Mouse (Mus musculus): ENCODE measurements around the gene Lhx9.

Lhx9 gene

DNA sequence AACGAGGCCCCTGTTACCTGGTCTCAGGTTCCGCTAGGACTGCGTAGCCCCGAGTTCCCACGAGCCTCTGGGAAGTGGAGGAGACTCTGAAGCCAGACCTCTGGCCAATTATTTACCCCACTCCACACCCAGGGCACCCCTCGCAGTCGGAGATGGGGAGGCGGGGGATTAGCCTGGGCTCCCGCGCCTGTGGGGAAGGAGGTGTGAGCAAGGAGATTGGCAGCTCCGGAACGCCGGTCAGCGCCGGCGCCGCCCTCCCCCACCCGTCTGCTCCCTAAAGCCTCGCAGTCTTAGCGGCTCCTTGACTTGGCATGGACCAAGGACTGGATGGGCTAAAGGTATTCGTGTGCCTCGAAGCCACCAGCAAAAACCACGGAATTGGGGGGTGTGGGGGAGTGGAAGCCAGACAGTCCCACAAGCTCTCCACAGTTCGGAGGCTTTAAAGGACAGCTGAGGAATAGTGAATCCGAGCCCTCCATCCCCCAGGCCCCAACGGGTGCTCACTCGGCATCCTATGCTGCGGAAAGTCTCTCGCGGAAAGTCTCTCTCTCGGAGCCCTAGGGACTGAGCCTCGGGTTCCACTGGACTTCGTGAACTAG lies at the start of gene Lhx9:
Gene Lhx9 (minus strand): TSS at position 67 of the 599 bp plus-strand sequence.
- no peak for DNase-seq (ENCODE audit: low spot score)

DNA sequence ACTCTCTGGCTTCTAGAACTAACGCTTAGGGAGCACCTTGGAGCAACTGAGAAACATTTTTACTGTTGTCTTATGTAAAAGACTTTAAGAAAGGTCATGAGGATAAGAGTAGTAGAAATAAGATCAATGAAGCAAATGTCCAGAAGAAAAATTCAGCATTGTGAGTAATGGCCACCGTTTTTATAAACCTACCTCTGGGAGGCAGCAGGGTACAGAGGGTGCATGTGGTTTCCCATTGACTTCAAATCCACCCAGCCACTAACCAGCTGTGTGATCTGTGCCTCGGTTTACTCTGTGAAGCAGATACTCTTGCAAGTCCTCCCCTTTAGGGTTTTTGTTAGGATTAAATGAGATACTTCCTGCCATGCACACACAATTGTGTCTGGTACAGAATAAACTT lies 47.7 kb upstream of the Lhx9 start:
- no peak for DNase-seq (ENCODE audit: low spot score)

DNA sequence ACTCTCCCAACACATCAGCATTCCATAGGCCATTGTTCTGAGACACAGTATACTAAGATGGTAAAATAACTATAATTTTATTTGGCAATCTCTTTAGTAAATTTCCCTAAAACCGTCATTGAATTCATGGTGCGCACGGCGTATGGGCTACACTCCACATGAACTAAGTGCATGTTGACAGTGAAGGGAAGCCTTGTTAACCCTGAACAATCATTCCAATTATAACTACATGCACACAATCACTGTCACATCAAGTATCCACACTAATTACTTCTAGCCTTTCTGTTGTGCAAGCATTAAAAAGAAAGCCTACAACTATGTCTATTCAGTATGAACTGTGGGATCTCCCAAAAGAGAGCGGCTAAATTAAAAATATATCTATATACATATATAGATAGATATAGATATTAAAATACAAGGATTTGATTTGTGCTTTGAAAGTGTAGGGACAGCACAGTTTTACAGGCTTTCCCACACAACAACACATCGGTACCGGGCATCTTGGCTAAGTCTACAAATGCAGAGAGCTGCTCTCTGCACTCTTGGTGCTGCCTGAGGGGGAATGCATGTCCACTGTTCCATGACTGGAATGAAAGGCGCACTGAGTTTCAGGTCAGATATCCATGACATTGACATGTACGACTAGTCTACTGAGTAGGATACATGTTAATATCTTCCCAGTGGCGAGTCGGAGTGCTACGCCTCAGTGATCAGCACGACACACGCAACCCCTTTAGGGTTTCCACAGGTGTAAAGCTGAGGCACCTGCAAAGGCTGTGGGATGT lies 29.3 kb upstream of the Lhx9 start:
- no peak for DNase-seq (ENCODE audit: low spot score)

DNA sequence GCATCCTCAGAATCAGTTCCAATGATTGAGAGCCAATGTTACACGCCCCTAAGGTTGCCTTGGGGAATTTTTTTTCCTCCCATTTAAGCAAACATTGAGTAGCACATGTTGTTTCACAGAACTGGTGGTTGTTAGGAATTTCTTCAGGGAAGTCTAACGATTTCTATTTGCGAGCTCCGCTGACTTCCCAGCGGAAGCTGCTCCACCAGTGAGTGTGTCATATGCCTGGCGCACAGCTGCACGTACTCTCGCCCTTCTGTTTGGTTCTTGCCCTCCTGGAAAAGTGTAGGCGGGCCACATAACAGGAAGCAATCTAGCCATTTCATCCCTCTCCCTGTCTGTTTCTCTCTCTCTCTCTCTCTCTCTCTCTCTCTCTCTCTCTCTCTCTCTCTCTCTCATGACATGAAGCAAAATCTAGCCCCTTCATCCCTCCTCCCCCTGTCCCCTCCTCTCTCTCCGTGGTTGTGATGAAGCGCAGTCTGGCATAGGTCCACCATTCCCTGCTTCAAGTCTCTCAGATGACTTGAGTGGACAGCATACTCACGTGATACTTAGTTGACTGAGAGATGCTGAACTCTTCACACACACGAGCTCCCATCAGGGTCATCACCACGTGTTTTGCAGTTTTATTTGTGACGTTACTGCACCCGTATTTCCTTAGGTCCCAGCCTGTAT lies 28.1 kb upstream of the Lhx9 start:
- DNase-seq (ENCODE audit: low spot score), result no peak

DNA sequence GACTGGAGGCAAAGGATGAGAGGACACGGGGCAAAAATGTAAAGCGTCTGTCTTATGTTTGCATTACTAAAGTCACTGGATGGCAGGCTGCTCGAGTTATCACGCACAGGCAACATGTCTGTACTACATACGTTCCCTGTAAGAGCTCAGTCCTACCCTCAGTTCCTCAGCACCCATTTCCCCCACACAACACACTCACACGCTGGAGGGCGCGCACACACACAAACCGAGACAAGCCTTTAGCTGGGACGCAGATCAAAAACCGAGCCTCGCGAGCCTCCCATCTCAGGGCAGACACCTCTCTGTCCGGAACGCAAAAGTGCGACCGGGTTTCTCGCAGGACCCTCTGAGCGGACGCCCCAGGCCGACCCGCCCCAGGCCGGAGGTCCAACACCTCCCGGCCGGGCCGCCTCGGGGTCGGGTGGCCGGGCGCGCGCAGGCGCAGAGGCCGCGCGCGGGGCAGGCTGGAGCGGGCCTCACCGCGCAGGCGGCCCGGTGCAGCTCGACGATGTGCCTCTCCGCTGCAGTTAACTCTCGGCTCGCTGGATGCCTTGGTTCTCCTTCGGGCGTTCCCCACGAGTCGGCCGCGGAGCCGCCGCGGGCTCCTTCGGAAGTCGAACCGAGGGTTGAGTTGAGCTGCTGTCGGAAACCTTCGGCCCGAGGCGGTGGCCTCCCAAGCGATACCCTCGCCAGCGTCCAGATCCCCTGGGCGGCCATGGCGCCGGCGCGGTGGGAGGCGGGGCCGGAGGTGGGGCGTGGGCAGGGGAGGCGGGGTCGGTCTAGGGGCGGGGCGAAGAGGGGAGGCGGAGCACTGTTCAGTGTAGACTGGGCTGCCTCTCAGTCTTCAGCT lies 7.9 kb upstream of the Lhx9 start, which contains the start of gene 2310009B15Rik:
Gene 2310009B15Rik (minus strand): TSS at position 752 of the 850 bp plus-strand sequence.
- peak; percentile 73 for DNase-seq (ENCODE audit: low spot score)

DNA sequence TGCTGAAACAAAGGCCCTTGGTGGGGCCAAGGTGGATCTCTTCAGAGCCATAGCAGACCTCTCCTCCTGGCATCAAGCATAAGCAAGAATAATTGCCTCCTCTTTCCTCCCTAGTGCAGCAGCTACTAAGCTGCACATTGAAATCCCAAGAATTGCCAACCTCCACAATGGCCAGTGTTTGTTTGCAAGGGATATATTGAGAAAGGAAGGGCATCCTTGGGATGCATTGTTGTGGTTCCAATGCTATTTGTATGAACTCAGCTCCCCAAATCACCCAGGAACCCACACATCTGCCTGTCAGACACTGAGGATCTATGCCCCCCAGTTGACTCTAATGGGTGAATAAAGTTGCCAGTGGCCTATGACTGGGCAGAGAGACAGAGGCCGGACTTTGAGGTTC lies 2.4 kb upstream of the Lhx9 start:
- DNase-seq (ENCODE audit: low spot score), result no peak

DNA sequence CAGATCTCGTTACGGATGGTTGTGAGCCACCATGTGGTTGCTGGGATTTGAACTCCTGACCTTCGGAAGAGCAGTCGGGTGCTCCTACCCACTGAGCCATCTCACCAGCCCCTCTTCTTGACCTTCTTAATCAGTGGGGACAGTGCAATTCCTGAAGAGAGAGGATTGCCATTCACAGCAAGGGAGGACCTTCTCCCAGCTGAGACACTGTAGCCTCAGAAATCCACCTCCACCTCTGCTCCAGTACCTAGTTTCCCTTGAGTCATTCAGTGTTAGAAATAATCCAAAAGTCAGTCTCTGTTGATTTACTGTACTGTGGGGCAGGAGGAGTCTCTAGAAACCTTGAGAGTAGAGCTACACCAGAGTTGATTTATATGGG lies 1.8 kb upstream of the Lhx9 start:
- no peak for DNase-seq (ENCODE audit: low spot score)

DNA sequence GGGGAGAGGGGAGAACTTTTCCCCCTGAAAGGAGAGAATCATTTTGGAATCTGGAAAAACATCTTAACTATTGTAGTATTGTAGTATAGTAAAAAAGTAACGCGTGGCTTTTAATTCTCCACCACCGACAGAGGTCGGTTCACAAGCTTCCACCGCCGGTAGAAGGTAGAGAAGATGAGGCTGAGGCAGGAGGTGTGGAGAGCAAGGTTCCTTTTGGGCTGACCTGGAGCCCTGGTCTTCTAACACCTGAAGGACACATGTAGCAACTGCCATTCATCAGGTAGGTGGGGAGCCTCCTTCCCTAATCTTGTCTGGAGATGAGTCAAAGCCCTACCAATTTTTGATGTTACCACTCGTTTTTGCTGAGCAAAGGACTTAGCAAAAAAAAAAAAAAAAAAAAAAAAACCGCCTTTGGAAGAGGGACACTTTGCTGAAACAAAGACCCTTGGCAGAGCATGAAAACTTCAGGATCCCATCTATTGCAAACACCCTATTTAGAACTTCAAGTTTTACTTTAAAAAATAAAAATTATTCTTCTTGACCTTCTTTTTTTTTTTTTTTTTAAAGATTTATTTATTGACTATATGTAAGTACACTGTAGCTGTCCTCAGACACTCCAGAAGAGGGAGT lies 1.3 kb upstream of the Lhx9 start:
- DNase-seq (ENCODE audit: low spot score), result no peak

DNA sequence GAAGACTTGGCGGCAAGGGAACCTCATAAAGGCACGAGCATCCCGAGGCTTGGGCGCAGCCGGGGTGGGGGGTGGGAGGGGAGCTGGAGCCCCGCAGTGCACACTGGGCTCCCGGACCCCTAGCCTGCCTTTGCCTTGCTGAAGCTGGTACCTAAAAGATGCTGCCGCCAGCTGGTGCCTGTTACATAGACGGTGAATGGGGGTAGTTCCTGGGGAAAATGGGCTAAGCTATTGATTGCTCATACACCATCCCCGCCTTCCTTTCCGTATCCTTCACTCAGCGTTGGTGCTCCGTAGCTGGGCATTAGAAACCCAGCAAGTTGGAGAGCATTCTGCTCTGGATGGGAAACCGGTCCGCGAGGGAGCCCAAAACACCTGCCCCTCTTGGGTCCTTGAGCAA lies 351 bp downstream of the Lhx9 start:
- no peak for DNase-seq (ENCODE audit: low spot score)

DNA sequence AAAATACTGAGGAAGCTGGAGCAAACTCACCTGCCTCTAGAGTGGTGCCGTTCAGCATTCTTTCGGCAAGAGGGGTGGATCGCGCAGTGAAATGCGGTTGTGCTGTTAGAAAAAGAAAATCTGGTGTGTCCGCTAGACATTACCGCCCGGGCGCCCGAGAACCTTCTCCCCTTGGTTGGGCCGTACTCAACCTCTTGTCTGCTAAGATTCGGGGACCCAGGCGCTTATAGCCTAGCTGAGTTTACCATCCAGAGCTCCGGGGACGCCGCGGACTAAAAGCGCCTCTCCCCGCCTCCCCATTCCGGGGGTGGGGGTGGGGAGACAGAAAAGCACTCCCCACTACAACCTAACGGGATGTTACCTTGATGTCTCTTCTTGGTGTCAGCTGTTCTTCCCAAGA lies 1.2 kb downstream of the Lhx9 start:
- no peak for DNase-seq (ENCODE audit: low spot score)

DNA sequence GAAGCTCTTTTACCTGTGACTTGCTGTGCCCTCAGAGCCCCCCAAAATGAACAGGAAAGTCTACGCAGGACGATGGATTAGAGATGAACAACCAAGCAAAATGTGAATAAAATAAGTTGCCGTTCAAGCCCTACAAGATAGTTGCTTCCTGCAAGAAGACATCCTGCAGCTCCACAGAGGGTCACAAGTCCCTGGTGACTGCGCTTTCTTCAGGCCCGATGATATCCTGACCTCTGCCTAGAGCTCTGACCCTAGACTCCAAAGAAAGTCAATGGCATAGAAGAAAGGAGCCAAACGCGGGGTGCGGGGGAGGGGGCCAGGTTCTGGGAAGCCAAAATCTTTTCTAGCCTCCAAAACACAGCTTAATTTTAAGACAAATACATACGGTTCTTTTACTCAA lies 1.8 kb downstream of the Lhx9 start:
- DNase-seq (ENCODE audit: low spot score), result no peak

DNA sequence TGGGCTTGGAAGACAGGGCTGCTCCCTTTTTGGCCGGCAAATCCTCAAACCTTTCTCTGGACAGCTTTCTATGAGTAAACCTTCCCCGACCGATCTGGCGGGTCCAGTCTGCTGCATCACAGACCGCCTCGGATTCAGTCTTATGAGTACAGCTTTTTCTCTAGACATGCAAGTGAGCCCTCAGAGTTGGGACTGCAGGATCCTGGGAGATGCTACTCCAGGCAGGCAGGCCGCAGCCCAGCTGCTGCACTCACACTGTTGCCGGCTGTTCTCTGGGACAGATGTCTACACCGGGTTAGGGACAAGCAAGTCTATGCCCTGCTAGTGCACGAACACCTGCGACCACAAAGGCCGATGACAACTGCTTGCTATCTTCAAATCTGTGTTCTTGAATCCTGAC lies 2.2 kb downstream of the Lhx9 start:
- no peak for DNase-seq (ENCODE audit: low spot score)

DNA sequence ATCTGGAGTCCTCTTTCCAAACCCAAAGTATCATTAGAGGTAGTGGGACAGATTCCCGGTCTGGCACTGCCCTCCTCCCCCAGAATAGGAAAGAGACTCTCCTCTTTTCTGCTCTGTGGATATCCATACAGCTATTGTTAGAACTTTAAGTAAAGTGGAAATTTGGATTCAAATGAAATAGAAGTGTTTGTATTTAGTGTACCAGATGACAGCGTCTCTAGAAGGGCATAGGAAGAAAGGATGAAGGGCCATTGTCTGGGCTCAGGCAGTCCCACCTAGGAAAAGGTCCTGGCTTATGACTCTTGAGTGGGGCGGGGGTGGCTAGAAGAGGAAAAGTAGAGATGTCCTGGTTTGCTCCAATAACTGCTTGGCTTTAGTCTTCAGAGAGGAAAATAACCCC lies 2.9 kb downstream of the Lhx9 start:
- DNase-seq (ENCODE audit: low spot score), result no peak

DNA sequence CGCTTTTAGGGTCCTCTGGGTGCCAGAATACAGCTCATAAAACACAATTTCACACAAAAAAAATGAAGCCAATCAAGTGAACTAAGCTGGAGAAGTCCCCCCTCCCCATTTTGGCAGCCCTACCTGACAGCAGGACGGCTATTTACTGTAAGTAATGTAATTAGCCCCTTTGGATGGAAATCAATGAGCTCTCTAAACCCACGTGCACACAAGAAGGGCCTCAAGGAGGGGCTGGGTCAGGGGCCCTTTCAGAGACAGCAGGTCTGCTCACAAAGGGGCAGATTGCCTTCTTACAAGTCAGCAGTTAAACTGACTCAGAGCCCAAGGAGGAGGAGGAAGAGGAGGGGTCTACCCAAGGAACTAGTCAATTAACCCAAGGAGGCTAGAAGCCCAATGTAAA lies 4.2 kb downstream of the Lhx9 start:
- no peak for DNase-seq (ENCODE audit: low spot score)

DNA sequence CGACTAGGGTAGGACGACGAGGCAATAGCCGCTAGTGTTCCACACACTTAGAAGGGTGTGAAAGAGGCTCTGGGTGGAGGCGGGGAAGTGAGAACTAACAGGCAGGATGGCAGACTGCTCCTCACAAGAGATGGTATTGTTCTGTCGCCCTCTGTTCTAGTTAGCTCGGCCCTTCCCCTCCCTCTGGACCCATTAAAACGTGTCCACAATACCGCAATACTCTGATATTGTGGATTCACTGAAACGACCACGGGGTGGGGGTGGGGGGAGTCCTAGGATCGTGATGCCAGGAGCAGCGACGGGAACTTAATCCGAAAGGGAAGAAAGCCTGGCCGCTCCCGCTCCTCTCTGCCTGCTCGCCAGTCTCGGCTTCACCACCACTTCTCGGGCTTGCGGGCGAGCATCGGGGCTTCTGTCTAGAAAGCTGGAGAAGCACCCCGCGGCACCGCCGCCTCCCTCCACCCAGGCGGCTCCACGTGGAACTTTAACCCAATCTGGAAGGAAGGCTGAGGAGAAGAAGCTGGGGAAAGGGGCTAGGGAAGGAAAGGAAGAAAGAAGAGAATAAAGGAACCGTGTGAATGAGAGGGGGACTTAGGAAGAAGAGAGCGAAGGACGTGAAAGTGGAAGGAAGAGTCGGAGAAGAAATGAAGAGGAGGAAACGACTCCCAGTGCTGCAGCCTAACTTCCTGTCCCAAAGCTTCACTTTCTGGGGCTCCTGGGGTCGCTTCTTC lies 4.9 kb downstream of the Lhx9 start:
- no peak for DNase-seq (ENCODE audit: low spot score)

DNA sequence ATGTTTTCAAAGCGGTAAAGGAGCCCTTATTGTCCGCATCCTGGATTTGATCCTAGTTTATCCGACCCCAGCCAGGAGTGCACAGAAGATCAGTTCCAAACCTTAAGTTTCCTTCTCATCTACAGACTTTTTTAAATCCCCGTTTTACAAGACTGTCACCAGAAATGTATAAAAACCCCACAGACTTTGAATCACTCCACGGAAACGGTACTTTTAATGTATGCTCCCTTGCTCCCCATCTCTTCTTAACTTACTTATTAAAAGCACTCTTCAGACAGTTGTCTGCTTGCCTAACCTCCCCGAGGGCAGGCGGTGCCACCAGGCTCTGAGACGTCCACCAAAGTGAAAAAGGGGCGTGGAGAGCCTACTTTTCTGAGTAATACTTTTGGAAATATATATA lies 5.6 kb downstream of the Lhx9 start:
- DNase-seq (ENCODE audit: low spot score), result no peak

DNA sequence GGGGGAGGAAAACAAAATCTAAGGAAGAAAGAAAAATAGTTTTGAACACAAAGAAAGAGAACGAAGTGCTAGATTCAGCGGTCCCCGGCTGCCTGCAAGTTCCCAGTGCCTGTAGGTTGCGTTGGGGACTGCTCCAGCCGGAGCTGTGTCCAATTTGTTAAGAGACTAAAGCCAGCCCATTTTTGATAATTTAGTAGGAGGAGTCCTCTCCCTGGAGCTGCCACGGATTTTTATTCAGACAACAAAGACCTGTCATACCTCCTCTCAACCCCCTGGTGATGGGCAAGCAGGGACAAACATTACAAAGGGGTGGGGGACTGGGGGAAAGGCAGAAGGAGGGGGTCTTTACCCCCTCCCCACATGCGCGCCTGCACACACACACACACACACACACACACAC lies 6.1 kb downstream of the Lhx9 start:
- DNase-seq (ENCODE audit: low spot score), result no peak

DNA sequence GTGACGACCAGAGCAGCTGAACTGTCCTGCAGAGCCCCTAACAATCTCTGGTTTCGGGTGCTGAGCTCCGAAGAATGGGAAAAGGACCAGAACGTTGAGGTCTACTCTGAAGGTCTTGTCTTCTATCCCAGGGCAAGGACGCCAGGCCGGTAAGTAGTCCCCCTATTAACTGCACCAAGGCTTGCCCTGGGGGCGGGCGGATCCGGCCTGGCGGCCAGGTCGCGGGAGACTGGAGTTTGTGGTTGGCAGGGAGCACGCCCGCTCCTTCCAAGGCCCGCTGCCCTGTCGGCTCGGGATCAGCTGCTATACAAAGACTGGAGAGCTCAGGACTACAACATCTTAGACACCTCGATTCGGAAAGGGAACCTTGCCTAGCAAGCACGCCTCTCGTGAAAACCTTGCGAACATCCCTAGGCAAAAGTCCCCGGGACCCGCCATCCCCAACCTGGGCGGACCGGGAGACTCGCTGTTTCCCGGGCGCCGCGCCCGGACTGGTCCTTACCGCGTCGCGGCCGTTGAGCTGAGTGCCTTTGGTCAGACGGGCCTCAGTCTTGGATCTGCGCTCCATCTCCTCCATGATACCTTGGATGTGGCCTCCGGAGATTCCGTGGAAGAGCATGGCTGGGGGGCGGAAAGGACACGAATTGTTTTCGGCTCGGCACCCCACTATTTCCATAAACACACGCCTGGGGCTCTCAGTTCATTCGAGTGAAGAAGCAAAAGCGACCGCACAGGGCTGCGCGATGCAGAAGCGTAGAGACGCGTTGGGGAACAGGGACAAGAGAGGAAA lies 6.9 kb downstream of the Lhx9 start:
- no peak for DNase-seq (ENCODE audit: low spot score)

DNA sequence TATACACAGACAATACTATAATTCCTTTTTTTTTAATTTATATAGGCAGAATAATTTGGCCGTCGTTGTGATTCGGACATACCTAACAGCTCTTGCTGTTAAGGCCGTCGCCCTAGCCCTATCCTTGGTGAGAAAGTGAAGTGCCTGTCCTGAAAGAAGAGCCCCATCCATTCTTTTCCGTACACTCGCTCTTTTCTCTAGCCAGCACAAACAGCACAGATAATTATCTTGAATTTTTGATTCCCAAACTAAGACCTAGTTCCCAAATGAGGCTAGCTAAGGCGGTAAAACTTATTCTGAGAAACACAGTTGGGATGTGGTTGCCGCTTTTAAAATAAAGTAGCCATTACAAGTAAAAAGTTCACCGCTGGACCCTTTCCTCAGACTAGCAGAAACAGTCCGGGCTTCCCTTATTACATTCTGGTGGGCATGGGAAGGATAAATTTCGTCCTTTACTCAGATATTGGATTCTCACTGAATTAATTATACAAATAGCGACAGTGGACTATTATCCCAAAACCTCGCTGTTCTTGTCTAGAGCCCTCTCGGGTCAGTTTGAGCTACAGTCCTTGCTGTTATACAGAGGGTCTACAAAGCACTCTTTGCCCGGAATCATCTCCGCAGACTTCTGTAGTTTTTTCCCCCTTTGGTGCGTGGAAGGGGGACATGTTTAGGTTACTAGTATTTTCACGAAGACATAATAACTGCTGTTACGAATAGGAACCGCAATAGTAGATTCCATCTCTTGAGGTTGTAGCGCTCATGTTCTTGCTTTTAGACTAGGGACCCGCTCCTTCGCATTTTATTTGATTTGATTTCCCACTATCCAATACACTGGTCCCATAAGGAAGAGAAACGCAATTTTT lies 7.7 kb downstream of the Lhx9 start:
- DNase-seq (ENCODE audit: low spot score), result no peak

Measured in spleen, adult 12 weeks (tissue).